Mouse (Mus musculus): ENCODE measurements around the gene Suclg2. TPM values are rescaled to one million over a fixed set of nuclear protein-coding genes. Genes with fewer than 3 reads are reported as not detected.

The Suclg2 gene
- polyA plus RNA-seq, 1 experiment from 2014 or later: 29.0 TPM

DNA sequence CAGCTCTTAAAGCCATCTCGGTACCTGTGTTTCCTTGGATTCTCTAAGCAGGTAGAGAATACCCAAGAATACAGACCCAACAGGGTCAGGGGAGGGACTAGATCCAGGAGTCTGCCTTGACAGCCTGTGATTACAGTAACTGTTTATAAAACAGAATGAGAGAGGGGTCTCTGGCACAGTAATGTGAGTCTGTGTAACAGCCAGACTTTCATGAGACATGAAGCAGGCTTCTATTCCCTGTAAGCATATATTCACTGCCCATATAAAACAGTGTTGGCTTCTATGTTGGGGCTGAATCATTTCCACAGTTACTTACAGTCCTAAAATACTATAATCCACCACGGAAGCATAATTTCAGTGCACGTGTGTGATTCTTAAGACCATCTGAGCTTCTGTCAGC lies 19.3 kb downstream of the Suclg2 start:
- Histone ChIP-seq H3K4me3 (no peak overlapping the region), H3K36me3 (no peaks in the 10 kb centered on the region), H3K4me2 (replicated peaks) (no peak overlapping the region), H3K9me3 (no peaks in the 10 kb centered on the region), H3K27me3 (no peaks in the 10 kb centered on the region), H3K9ac (replicated peaks) (no peak overlapping the region), H3K27ac (replicated peaks) (no peak overlapping the region), H3K4me1 (peaks cover 9% of the 10 kb centered on the region; the same call in 1 of the 2 replicates)
- 84% methylated on average over 3 of the region's 3 CpGs for WGBS
- no peak for ATAC-seq (ENCODE audit: low FRiP score, low read depth)

DNA sequence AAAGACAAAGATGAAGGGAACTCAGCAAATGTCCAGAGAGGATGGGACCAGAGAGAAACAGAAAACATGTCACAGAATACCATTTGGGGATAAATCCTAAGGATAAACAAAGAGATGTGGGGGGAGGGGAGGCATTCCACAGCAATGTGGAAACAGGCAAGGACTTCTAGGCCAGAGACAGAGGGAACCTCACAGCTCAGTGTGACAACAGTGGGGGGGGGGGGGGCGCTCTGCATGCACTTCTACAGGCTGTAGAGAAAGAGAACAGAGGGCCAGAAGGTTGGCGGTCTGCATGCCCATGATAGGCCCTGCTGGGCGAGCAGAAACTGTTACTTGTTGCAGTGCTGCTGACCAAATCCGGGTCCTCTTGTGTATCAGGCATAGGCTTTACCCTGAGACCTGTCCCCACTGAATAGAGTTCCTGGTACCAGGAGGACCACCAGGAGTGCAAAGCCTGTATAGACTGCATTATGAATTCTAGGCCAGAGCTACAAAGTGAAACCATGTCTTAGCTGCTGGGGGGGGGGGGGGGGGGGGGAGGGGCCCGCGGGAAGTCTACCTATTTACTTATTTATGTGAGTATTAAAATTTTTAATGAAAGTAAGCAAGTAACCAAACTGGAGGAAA lies 20.0 kb downstream of the Suclg2 start:
- peak; percentile 56 for ATAC-seq (ENCODE audit: low FRiP score, low read depth)
- Histone ChIP-seq H3K36me3 (no peaks in the 10 kb centered on the region), H3K4me3 (no peak overlapping the region), H3K27me3 (no peaks in the 10 kb centered on the region), H3K9ac (replicated peaks) (no peak overlapping the region), H3K27ac (replicated peaks) (no peak overlapping the region), H3K4me1 (peaks cover 9% of the 10 kb centered on the region; the same call in 1 of the 2 replicates), H3K9me3 (no peaks in the 10 kb centered on the region), H3K4me2 (replicated peaks) (no peak overlapping the region)
- WGBS: 8% methylated on average over 3 of the region's 6 CpGs

DNA sequence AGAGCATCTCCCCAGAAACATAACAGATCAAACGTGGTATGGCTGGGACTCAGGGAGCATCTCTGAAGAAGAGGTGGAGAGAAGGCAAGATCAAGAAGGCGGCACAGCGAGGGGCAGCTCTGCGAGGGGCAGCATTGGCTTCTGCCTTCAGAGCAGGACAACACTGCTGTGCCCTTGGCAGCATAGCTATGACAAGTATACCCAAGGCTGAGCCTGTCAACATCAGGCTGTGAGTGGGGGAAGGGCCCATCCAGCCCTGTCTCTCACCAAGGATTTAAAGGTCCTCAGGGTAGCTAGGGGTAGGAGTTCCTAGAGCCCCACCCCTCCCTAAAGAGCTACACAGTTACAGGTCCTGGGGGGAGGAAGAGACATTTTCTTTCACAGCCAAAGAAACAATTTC lies 23.7 kb downstream of the Suclg2 start:
- Histone ChIP-seq H3K4me3 (no peak overlapping the region), H3K9ac (replicated peaks) (no peak overlapping the region), H3K36me3 (no peaks in the 10 kb centered on the region), H3K4me1 (peaks cover 9% of the 10 kb centered on the region; the same call in 1 of the 2 replicates), H3K9me3 (no peaks in the 10 kb centered on the region), H3K27ac (replicated peaks) (no peak overlapping the region), H3K27me3 (no peaks in the 10 kb centered on the region), H3K4me2 (replicated peaks) (no peak overlapping the region)
- 67% methylated on average over 4 of the region's 4 CpGs for WGBS
- no peak for ATAC-seq (ENCODE audit: low FRiP score, low read depth)

DNA sequence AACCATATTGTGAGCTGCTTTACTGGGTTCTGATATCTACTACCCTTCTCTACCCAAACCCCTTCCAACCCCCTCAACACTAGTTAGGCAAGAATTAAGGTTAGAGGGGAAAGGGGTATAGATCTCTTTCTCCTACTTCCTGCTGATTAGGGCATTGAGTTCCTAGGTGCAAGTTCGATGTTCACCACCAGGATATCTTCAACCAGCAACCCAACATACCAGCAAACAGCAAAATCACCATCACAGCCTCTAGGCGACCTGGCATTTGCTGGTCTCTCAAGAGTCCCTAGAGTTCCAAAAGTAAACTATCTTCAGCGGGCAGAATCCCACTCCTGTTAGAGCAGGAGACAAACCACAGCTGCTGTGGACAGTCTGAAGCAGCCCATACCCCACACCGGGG lies 33.4 kb downstream of the Suclg2 start:
- no peak overlapping the region for H3K27ac ChIP-seq (replicated peaks)
- H3K4me2 ChIP-seq (replicated peaks): no peak overlapping the region
- H3K27me3 ChIP-seq: peaks cover 9% of the 10 kb centered on the region; the same call in 1 of the 2 replicates
- H3K4me1 ChIP-seq: no peaks in the 10 kb centered on the region
- no peaks in the 10 kb centered on the region for H3K36me3 ChIP-seq
- H3K9me3 ChIP-seq: no peaks in the 10 kb centered on the region
- ATAC-seq (ENCODE audit: low FRiP score, low read depth): no peak
- no peak overlapping the region for H3K4me3 ChIP-seq
- WGBS: 75% methylated on average over 4 of the region's 4 CpGs
- no peak overlapping the region for H3K9ac ChIP-seq (replicated peaks)

DNA sequence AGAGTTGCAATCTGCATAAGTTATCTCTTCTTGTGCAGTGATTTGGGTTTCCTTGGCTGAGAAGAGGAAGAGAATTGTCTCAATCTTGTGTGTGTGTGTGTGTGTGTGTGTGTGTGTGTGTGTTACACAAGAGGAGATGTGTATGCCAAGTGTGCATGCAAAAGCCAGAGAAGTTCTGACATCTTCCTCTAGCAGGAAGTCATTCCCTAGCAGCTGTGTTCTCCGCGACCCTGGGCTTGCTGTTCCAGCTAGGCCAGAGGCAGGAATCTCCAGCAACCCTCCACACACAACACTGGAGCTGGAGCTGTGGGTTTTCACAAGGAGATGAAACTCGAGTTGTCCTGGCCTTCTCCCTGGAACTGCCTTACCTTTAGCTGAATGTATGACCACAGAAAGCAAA lies 38.9 kb downstream of the Suclg2 start:
- Histone ChIP-seq H3K4me1 (peaks cover 7% of the 10 kb centered on the region), H3K4me3 (no peak overlapping the region), H3K4me2 (replicated peaks) (no peak overlapping the region), H3K27me3 (peaks cover 24% of the 10 kb centered on the region), H3K27ac (replicated peaks) (no peak overlapping the region), H3K9ac (replicated peaks) (no peak overlapping the region), H3K9me3 (no peaks in the 10 kb centered on the region), H3K36me3 (no peaks in the 10 kb centered on the region)
- no peak for ATAC-seq (ENCODE audit: low FRiP score, low read depth)
- 81% methylated on average over 3 of the region's 3 CpGs for WGBS

DNA sequence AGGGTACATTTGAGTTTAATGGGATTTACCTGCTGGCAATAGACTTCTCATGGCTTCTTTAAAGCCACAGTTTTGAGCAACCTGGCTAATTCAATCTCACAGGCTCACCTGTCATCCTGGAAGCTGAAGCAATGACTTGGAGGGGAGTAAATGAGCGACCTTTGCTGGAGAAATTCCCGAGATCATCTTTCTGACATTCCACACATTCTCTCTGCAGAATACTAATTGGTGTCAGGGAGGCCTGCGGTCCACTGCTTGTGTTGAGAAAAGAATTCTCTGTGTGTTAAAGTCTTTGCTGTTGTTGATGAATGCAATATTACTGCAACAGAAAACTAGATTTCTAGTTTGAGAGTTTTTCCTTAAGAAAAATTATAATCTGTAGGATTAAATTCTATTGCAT lies 39.3 kb downstream of the Suclg2 start:
- no peak overlapping the region for H3K9ac ChIP-seq (replicated peaks)
- H3K27ac ChIP-seq (replicated peaks): no peak overlapping the region
- H3K4me3 ChIP-seq: no peak overlapping the region
- H3K4me2 ChIP-seq (replicated peaks): no peak overlapping the region
- H3K36me3 ChIP-seq: no peaks in the 10 kb centered on the region
- peaks cover 9% of the 10 kb centered on the region for H3K4me1 ChIP-seq
- H3K9me3 ChIP-seq: no peaks in the 10 kb centered on the region
- WGBS: 40% methylated on average over 3 of the region's 3 CpGs
- peaks cover 24% of the 10 kb centered on the region for H3K27me3 ChIP-seq
- ATAC-seq (ENCODE audit: low FRiP score, low read depth): no peak

DNA sequence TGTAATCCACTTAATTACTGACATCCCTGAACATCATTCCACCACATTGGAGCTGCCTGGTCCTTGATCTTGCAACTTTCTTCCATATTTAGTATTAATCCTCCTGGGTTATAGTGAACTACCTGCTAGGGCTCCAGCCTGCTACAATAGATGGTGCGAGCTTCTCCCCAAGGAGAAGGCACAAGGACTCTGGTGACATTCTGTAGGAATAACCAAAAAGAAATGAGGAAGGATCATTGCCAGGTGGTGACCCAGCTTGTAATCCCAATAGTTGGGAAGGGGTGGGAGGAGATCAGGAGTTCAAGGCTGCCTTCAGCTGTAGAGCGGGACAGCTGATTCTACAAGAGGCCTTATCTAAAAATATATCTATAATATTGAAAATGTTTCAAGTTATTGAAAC lies 41.6 kb downstream of the Suclg2 start:
- Histone ChIP-seq H3K4me2 (replicated peaks) (no peak overlapping the region), H3K27me3 (peaks cover 27% of the 10 kb centered on the region), H3K4me3 (no peak overlapping the region), H3K9ac (replicated peaks) (no peak overlapping the region), H3K27ac (replicated peaks) (no peak overlapping the region), H3K36me3 (no peaks in the 10 kb centered on the region), H3K9me3 (no peaks in the 10 kb centered on the region), H3K4me1 (peaks cover 9% of the 10 kb centered on the region)
- no peak for ATAC-seq (ENCODE audit: low FRiP score, low read depth)
- 89% methylated on average over 2 of the region's 2 CpGs for WGBS

DNA sequence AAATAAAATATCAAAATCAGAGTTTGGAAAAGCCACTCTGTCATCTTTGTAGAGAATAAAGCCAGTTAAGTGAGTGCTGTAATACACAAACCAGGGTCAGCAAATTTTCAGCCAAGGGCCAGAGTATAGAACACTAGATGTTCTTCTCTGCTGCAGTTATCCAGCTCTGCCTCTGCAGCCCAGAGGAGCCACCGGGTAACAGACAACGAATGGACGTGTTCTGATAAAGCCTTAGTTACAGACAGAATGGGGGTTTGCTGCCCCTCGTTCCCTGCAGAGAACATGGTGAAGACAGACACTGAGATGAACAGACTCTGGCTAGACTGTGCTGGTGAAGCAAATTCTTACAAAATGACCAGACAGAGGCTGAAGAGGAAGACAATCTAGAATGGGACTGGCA lies 42.2 kb downstream of the Suclg2 start:
- no peak overlapping the region for H3K4me2 ChIP-seq (replicated peaks)
- no peaks in the 10 kb centered on the region for H3K9me3 ChIP-seq
- H3K27ac ChIP-seq (replicated peaks): no peak overlapping the region
- ATAC-seq (ENCODE audit: low FRiP score, low read depth): no peak
- H3K27me3 ChIP-seq: peaks cover 27% of the 10 kb centered on the region
- H3K4me1 ChIP-seq: peaks cover 9% of the 10 kb centered on the region
- no peak overlapping the region for H3K4me3 ChIP-seq
- H3K9ac ChIP-seq (replicated peaks): no peak overlapping the region
- no peaks in the 10 kb centered on the region for H3K36me3 ChIP-seq
- WGBS: 41% methylated on average over 4 of the region's 4 CpGs

DNA sequence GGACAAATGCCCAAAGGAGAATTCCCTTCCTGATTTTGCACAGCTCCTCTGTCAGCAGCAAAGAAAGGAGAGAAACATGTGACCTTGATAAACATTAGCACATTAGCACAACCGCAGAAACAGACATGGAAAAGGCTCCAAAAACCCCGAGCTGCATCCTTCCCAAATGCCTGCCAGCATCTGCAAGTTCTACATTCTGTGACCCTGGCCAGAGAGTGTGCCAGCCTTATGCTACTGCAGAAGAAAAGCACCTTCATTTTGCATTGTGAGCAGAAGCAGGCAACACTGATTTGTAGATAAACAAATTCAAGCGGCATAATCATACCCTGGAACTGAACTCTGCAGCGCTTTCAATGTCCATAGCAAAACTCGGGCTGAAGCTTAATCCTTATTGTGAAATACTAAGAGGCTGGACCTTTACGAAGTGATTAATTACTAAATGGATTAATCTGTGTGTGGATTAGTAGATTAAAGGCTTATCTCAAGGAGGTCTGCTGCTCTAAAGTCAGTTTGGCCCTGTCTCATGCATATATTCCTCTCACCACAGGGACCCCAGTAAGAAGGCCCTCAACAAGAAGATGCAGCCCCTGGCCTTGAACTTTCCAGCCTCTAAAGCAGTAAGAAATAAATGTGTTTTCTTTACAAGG lies 43.4 kb downstream of the Suclg2 start:
- Histone ChIP-seq H3K36me3 (no peaks in the 10 kb centered on the region), H3K9me3 (no peaks in the 10 kb centered on the region), H3K4me3 (no peak overlapping the region), H3K27ac (replicated peaks) (no peak overlapping the region), H3K9ac (replicated peaks) (no peak overlapping the region), H3K4me2 (replicated peaks) (no peak overlapping the region), H3K4me1 (peaks cover 9% of the 10 kb centered on the region), H3K27me3 (peaks cover 17% of the 10 kb centered on the region)
- 9% methylated on average over 6 of the region's 6 CpGs for WGBS
- peak; percentile 38; the same call in 1 of the 2 replicates for ATAC-seq (ENCODE audit: low FRiP score, low read depth)

DNA sequence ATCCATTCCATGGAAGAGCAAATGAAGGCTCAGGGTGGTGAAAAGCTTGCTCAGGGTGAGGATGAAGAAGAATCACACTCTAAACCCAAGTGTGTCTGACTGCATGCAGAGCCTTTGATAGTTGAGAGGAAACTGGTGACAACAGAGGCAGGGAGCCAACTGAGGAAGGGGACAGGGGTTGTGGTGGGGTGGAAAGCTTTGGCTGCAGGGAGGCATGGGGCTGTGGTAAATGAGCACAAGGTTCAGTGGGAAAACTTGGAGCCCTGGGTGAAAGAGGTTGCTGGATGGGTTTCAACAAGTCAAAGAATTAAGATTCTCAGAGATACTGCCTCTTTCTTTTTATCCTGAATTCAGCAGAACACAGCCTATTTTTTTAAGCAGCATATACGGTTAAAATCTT lies 43.9 kb downstream of the Suclg2 start:
- H3K27me3 ChIP-seq: peaks cover 12% of the 10 kb centered on the region
- H3K36me3 ChIP-seq: no peaks in the 10 kb centered on the region
- ATAC-seq (ENCODE audit: low FRiP score, low read depth): no peak
- H3K9me3 ChIP-seq: no peaks in the 10 kb centered on the region
- H3K4me1 ChIP-seq: peaks cover 9% of the 10 kb centered on the region
- WGBS: 31% methylated on average over 1 of the region's 1 CpGs
- no peak overlapping the region for H3K4me3 ChIP-seq
- no peak overlapping the region for H3K4me2 ChIP-seq (replicated peaks)
- H3K27ac ChIP-seq (replicated peaks): no peak overlapping the region
- H3K9ac ChIP-seq (replicated peaks): no peak overlapping the region

DNA sequence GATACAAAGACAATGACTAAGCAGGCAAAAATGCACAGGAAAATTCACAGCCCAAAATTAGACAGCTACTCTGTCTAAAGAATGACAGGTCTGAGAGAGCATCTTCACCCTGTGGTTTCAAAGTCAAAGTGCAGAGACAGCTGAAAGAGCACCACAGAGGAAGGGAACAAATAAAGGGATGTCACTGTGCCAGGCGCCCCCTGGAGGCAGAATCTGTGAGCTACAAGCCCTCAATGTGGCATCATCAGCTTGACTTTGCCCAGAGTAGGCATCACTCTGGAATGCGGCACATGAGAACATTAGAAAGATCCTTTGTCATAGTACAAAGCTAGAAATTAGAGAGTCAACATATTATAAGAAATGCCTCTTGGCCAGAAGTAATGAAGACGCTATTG lies 49.3 kb downstream of the Suclg2 start:
- H3K4me2 ChIP-seq (replicated peaks): no peak overlapping the region
- no peak overlapping the region for H3K4me3 ChIP-seq
- H3K9ac ChIP-seq (replicated peaks): no peak overlapping the region
- H3K36me3 ChIP-seq: no peaks in the 10 kb centered on the region
- 0 out of 2 replicates have a peak, but pooled peaks cover 3% of the 10 kb centered on the region for H3K27me3 ChIP-seq
- 59% methylated on average over 3 of the region's 3 CpGs for WGBS
- no peak for ATAC-seq (ENCODE audit: low FRiP score, low read depth)
- H3K27ac ChIP-seq (replicated peaks): no peak overlapping the region
- no peaks in the 10 kb centered on the region for H3K4me1 ChIP-seq
- no peaks in the 10 kb centered on the region for H3K9me3 ChIP-seq

DNA sequence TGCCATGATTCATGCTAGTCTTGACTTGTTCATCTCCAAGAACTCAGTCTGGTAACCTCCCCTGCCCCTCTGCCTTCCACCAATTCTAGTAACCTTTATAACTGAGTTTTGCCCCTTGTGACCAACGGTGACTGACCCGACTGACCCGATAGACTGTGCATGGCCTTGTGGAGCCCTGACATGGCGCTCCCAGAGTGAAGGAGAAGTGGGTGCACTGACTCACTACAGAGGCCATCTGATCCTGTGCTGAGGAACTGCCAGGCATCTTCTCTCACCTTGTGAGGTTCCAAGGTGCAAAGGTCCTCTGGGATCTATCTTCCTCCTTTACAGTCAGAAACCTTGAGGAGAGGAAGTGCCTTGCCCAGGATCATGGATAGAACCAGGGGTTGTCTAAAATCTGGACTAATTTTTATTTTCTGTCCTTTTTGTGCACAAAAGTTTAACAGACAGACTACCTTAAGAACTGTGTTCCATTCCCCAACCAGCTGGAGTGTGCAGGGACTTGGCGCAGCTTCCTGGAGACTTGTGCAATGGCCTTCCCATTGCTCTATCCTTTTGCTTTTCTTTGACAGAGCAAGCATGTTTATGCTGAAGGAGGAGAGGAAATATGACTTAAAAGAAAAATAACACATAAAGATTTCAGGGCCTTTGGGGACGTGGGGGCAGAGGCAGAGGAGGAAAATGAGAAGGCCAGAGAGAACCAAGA lies 49.8 kb downstream of the Suclg2 start:
- H3K27me3 ChIP-seq: 0 out of 2 replicates have a peak, but pooled peaks cover 3% of the 10 kb centered on the region
- 94% methylated on average over 6 of the region's 6 CpGs for WGBS
- no peak overlapping the region for H3K27ac ChIP-seq (replicated peaks)
- no peaks in the 10 kb centered on the region for H3K36me3 ChIP-seq
- H3K9ac ChIP-seq (replicated peaks): no peak overlapping the region
- H3K4me1 ChIP-seq: no peaks in the 10 kb centered on the region
- no peaks in the 10 kb centered on the region for H3K9me3 ChIP-seq
- H3K4me2 ChIP-seq (replicated peaks): no peak overlapping the region
- no peak for ATAC-seq (ENCODE audit: low FRiP score, low read depth)
- H3K4me3 ChIP-seq: no peak overlapping the region

All from midbrain, embryonic 12.5 days (tissue).